Mouse (Mus musculus): Measurements from ENCODE around the gene Cdca7. TPM values are rescaled to one million over a fixed set of nuclear protein-coding genes. Genes with fewer than 3 reads are reported as not detected.

The Cdca7 gene
- polyA plus RNA-seq, 1 experiment from 2014 or later = 58.5 TPM

GRCm38 (mm10) chr2:72524022-72524421 lies 48.1 kb downstream of the Cdca7 start:
- 80% methylated on average over 12 of the region's 12 CpGs for WGBS
- H3K9me3 ChIP-seq (replicated peaks) = no peaks in the 10 kb centered on the region
- H3K4me2 ChIP-seq = no peak overlapping the region
- H3K9ac ChIP-seq = no peak overlapping the region
- no peak overlapping the region for H3K27ac ChIP-seq (ENCODE audit: poor library complexity, severe bottlenecking)
- H3K36me3 ChIP-seq = no peaks in the 10 kb centered on the region
- no peak for ATAC-seq (ENCODE audit: insufficient number of reproducible peaks, low FRiP score)
- H3K27me3 ChIP-seq (replicated peaks) = peaks cover 8% of the 10 kb centered on the region
- no peaks in the 10 kb centered on the region; the same call in 1 of the 2 replicates for H3K4me1 ChIP-seq (replicated peaks)
- no peak overlapping the region for H3K4me3 ChIP-seq

- H3K4me3 ChIP-seq = no peak overlapping the region
- H3K9ac ChIP-seq = no peak overlapping the region
- no peak for ATAC-seq (ENCODE audit: insufficient number of reproducible peaks, low FRiP score)
- no peak overlapping the region for H3K4me2 ChIP-seq
- H3K27me3 ChIP-seq (replicated peaks) = no peaks in the 10 kb centered on the region; the same call in 1 of the 2 replicates
- no peak overlapping the region for H3K27ac ChIP-seq (ENCODE audit: poor library complexity, severe bottlenecking)
- peaks cover 3% of the 10 kb centered on the region; the same call in 1 of the 2 replicates for H3K4me1 ChIP-seq (replicated peaks)
- no peaks in the 10 kb centered on the region for H3K9me3 ChIP-seq (replicated peaks)
- 81% methylated on average over 3 of the region's 3 CpGs for WGBS
- no peaks in the 10 kb centered on the region for H3K36me3 ChIP-seq
Measured at GRCm38 (mm10) chr2:72525556-72525955, 49.6 kb downstream of the Cdca7 start.

DNA sequence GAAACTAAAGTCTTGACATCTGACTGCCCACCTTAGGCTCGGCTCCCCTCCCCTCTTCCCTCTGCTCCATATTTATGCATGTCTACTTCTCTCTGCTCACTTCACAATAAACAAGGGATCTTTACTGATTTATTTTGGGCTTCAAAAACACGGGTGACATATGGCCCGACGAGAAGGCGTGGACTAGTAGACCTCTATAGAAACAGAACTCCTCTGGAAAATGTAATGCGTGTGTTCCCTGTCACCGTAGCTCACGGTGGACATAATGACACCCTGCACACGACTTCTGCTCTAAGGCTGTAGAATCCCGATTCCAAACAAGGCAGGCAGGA lies 53.0 kb downstream of the Cdca7 start:
- WGBS = 64% methylated on average over 10 of the region's 10 CpGs

GRCm38 (mm10) chr2:72529358-72530319 lies 53.7 kb downstream of the Cdca7 start:
- no peak overlapping the region for H3K27ac ChIP-seq (ENCODE audit: poor library complexity, severe bottlenecking)
- ATAC-seq (ENCODE audit: insufficient number of reproducible peaks, low FRiP score) = no peak
- H3K36me3 ChIP-seq = no peaks in the 10 kb centered on the region
- 0 out of 2 replicates have a peak, but pooled peaks cover 3% of the 10 kb centered on the region for H3K4me1 ChIP-seq (replicated peaks)
- H3K4me2 ChIP-seq = peak overlapping the region; percentile 37
- H3K27me3 ChIP-seq (replicated peaks) = no peaks in the 10 kb centered on the region
- WGBS = 51% methylated on average over 25 of the region's 25 CpGs
- H3K4me3 ChIP-seq = peak overlapping the region; percentile 3; the same call in 1 of the 2 replicates
- no peaks in the 10 kb centered on the region for H3K9me3 ChIP-seq (replicated peaks)
- H3K9ac ChIP-seq = no peak overlapping the region

More for the DNA sequence above, 53.0 kb downstream of the Cdca7 start:
- H3K4me1 ChIP-seq (replicated peaks) = 0 out of 2 replicates have a peak, but pooled peaks cover 3% of the 10 kb centered on the region
- no peak overlapping the region for H3K4me3 ChIP-seq
- no peaks in the 10 kb centered on the region for H3K9me3 ChIP-seq (replicated peaks)
- no peak overlapping the region for H3K27ac ChIP-seq (ENCODE audit: poor library complexity, severe bottlenecking)
- H3K4me2 ChIP-seq = no peak overlapping the region; the same call in 1 of the 2 replicates
- H3K36me3 ChIP-seq = no peaks in the 10 kb centered on the region
- no peak for ATAC-seq (ENCODE audit: insufficient number of reproducible peaks, low FRiP score)
- no peak overlapping the region for H3K9ac ChIP-seq
- H3K27me3 ChIP-seq (replicated peaks) = no peaks in the 10 kb centered on the region

GRCm38 (mm10) chr2:72535889-72536288 lies 59.9 kb downstream of the Cdca7 start:
- no peaks in the 10 kb centered on the region for H3K9me3 ChIP-seq (replicated peaks)
- WGBS = 50% methylated on average over 1 of the region's 1 CpGs
- H3K27me3 ChIP-seq (replicated peaks) = no peaks in the 10 kb centered on the region
- no peak overlapping the region for H3K9ac ChIP-seq
- H3K4me3 ChIP-seq = no peak overlapping the region
- H3K4me2 ChIP-seq = no peak overlapping the region
- H3K4me1 ChIP-seq (replicated peaks) = 0 out of 2 replicates have a peak, but pooled peaks cover 4% of the 10 kb centered on the region
- ATAC-seq (ENCODE audit: insufficient number of reproducible peaks, low FRiP score) = no peak
- H3K27ac ChIP-seq (ENCODE audit: poor library complexity, severe bottlenecking) = no peak overlapping the region
- no peaks in the 10 kb centered on the region for H3K36me3 ChIP-seq

Other genes starting within 250 kb of the Cdca7 start
- gene Map3k20, start 190.5 kb upstream of the Cdca7 start, polyA plus RNA-seq (2016; fragmentation: Nextera tagmentation; extraction: Ambion mirVana) = 77.2 and 81.3 TPM in 2 replicates

Measured in heart, embryonic 12.5 days (tissue).